Mouse (Mus musculus): ENCODE measurements at regions not wholly inside any gene's neighbourhood (a gene's known extent, or its start where the extent isn't known, plus 50 kb on each side); places are given as distances from the start of the nearest gene placed in this dataset.

GRCm38 (mm10) chr7:58151713-58152112 lies 504.3 kb upstream of the Atp10a start:
- Histone ChIP-seq H3K9me3 (ENCODE audit: control insufficient read depth, low read length) (no peaks in the 10 kb centered on the region), H3K4me3 (replicated peaks; ENCODE audit: low read depth, low read length) (no peak overlapping the region), H3K36me3 (ENCODE audit: control insufficient read depth, insufficient read depth, low read length) (no peaks in the 10 kb centered on the region), H3K4me2 (ENCODE audit: low read length) (no peak overlapping the region), H3K9ac (replicated peaks; ENCODE audit: low read length) (no peak overlapping the region), H3K27ac (replicated peaks; ENCODE audit: low read depth, low read length) (no peak overlapping the region), H3K4me1 (ENCODE audit: control insufficient read depth, insufficient read depth, low read length) (no peaks in the 10 kb centered on the region), H3K27me3 (ENCODE audit: control insufficient read depth, insufficient read depth, low read length) (no peaks in the 10 kb centered on the region)
- no peak for ATAC-seq (ENCODE audit: low FRiP score, low TSS enrichment)
- no peak for DNase-seq
- WGBS: 63% methylated on average over 3 of the region's 3 CpGs

DNA sequence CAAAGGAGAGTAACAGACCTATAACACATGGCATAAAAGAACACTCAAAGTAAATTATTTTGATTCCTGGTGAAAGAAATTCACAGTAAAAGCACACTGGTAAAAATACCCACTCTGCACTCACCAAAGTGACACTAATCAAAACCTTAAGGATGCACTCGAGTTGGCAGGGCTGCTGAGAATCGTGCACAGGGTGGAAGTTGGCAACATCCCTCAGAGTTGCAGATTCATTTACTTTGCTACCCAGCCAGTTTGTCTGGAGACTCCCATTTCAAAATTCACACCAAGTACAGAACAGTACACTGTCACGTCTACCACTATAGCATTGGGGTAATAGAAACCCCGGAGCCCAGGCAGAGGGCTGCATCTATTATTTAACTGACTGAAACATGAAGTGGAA lies 471.1 kb upstream of the Atp10a start:
- Histone ChIP-seq H3K4me2 (ENCODE audit: low read length) (no peak overlapping the region), H3K36me3 (ENCODE audit: control insufficient read depth, insufficient read depth, low read length) (no peaks in the 10 kb centered on the region), H3K9me3 (ENCODE audit: control insufficient read depth, low read length) (no peaks in the 10 kb centered on the region), H3K27me3 (ENCODE audit: control insufficient read depth, insufficient read depth, low read length) (no peaks in the 10 kb centered on the region), H3K9ac (replicated peaks; ENCODE audit: low read length) (no peak overlapping the region), H3K27ac (replicated peaks; ENCODE audit: low read depth, low read length) (no peak overlapping the region), H3K4me3 (replicated peaks; ENCODE audit: low read depth, low read length) (no peak overlapping the region), H3K4me1 (ENCODE audit: control insufficient read depth, insufficient read depth, low read length) (0 out of 2 replicates have a peak, but pooled peaks cover 2% of the 10 kb centered on the region)
- no peak for ATAC-seq (ENCODE audit: low FRiP score, low TSS enrichment)
- WGBS: 81% methylated on average over 4 of the region's 4 CpGs
- DNase-seq: no peak

DNA sequence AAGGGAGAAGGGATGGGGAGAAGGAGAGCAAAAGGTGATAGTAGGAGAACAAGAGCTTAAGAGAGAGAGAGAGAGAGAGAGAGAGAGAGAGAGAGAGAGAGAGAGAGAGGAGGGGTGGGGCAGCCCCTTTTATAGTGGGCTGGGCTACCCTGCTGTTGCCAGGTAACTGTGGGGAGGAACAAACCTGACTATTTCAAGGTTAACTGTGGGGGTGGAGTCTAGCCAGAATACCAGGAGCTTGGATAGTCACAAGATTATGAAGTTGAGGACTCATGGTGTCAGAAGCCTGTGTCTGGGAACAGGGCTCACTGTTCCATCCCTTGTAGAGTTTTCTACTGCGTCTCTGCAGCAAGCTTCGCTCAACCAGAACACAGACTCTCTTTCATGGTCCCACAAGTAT lies 438.2 kb upstream of the Atp10a start:
- WGBS: 91% methylated on average over 2 of the region's 2 CpGs

DNA sequence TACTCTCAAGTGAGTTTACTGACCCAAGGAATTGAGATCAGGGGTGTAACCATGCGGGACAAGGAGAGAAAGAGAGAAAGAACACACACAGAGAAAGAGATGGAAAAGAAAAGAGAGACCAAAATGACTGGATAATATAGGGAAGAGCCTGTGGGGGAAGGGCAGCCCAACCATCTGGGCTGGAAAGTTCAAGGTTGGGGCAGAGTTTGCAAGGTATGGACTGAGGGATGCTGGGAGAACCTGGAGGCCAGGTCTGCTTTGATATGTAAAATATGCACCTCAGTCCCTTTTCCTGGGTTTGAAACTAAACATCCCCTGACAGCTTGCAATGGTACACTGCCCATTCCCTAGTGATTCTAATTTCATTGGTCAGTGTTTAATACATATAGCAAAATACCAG lies 431.2 kb upstream of the Atp10a start:
- Histone ChIP-seq H3K27ac (replicated peaks; ENCODE audit: low read depth, low read length) (no peak overlapping the region), H3K9me3 (ENCODE audit: control insufficient read depth, low read length) (no peaks in the 10 kb centered on the region), H3K27me3 (ENCODE audit: control insufficient read depth, insufficient read depth, low read length) (no peaks in the 10 kb centered on the region), H3K9ac (replicated peaks; ENCODE audit: low read length) (no peak overlapping the region), H3K4me3 (replicated peaks; ENCODE audit: low read depth, low read length) (no peak overlapping the region), H3K4me1 (ENCODE audit: control insufficient read depth, insufficient read depth, low read length) (no peaks in the 10 kb centered on the region), H3K4me2 (ENCODE audit: low read length) (no peak overlapping the region), H3K36me3 (ENCODE audit: control insufficient read depth, insufficient read depth, low read length) (no peaks in the 10 kb centered on the region)
- DNase-seq (no peak), ATAC-seq (ENCODE audit: low FRiP score, low TSS enrichment) (no peak)
- 17% methylated on average over 1 of the region's 1 CpGs for WGBS

More for the DNA sequence above, 438.2 kb upstream of the Atp10a start:
- Histone ChIP-seq H3K4me2 (ENCODE audit: low read length) (no peak overlapping the region), H3K27ac (replicated peaks; ENCODE audit: low read depth, low read length) (no peak overlapping the region), H3K9ac (replicated peaks; ENCODE audit: low read length) (no peak overlapping the region), H3K4me1 (ENCODE audit: control insufficient read depth, insufficient read depth, low read length) (no peaks in the 10 kb centered on the region), H3K9me3 (ENCODE audit: control insufficient read depth, low read length) (no peaks in the 10 kb centered on the region), H3K4me3 (replicated peaks; ENCODE audit: low read depth, low read length) (no peak overlapping the region), H3K36me3 (ENCODE audit: control insufficient read depth, insufficient read depth, low read length) (no peaks in the 10 kb centered on the region), H3K27me3 (ENCODE audit: control insufficient read depth, insufficient read depth, low read length) (no peaks in the 10 kb centered on the region)
- DNase-seq: no peak
- ATAC-seq (ENCODE audit: low FRiP score, low TSS enrichment): no peak

DNA sequence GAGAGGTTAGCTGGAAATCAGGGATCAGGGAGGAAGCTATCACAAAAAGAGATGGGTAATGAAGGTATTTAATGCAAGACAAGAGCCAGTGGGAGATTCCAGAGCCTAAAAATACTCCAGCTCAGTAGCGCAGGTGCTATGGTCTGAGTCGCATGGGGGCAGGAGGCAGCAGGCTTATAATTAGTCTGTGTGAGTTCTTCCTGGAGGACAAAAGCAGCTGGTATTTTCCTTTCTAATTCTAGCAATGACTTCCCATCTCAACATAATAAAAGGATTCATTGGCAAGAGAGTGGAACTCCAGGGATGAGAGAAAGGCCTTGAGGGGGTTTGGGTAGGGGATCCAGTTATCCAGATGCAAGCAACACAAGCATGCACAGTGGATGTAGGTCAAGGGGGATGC lies 430.3 kb upstream of the Atp10a start:
- no peak overlapping the region for H3K4me2 ChIP-seq (ENCODE audit: low read length)
- H3K27ac ChIP-seq (replicated peaks; ENCODE audit: low read depth, low read length): no peak overlapping the region
- H3K4me1 ChIP-seq (ENCODE audit: control insufficient read depth, insufficient read depth, low read length): no peaks in the 10 kb centered on the region
- 50% methylated on average over 2 of the region's 2 CpGs for WGBS
- H3K4me3 ChIP-seq (replicated peaks; ENCODE audit: low read depth, low read length): no peak overlapping the region
- no peaks in the 10 kb centered on the region for H3K27me3 ChIP-seq (ENCODE audit: control insufficient read depth, insufficient read depth, low read length)
- no peak overlapping the region for H3K9ac ChIP-seq (replicated peaks; ENCODE audit: low read length)
- H3K9me3 ChIP-seq (ENCODE audit: control insufficient read depth, low read length): no peaks in the 10 kb centered on the region
- no peaks in the 10 kb centered on the region for H3K36me3 ChIP-seq (ENCODE audit: control insufficient read depth, insufficient read depth, low read length)
- ATAC-seq (ENCODE audit: low FRiP score, low TSS enrichment) (no peak), DNase-seq (no peak)

- no peaks in the 10 kb centered on the region for H3K9me3 ChIP-seq (ENCODE audit: control insufficient read depth, low read length)
- H3K27me3 ChIP-seq (ENCODE audit: control insufficient read depth, insufficient read depth, low read length): no peaks in the 10 kb centered on the region
- no peak overlapping the region for H3K9ac ChIP-seq (replicated peaks; ENCODE audit: low read length)
- H3K4me2 ChIP-seq (ENCODE audit: low read length): no peak overlapping the region
- no peaks in the 10 kb centered on the region for H3K36me3 ChIP-seq (ENCODE audit: control insufficient read depth, insufficient read depth, low read length)
- no peak overlapping the region for H3K4me3 ChIP-seq (replicated peaks; ENCODE audit: low read depth, low read length)
- WGBS: 68% methylated on average over 3 of the region's 3 CpGs
- DNase-seq (no peak), ATAC-seq (ENCODE audit: low FRiP score, low TSS enrichment) (no peak)
- H3K4me1 ChIP-seq (ENCODE audit: control insufficient read depth, insufficient read depth, low read length): no peaks in the 10 kb centered on the region
- H3K27ac ChIP-seq (replicated peaks; ENCODE audit: low read depth, low read length): no peak overlapping the region
Observed at GRCm38 (mm10) chr7:58230162-58230681, 425.7 kb upstream of the Atp10a start.

DNA sequence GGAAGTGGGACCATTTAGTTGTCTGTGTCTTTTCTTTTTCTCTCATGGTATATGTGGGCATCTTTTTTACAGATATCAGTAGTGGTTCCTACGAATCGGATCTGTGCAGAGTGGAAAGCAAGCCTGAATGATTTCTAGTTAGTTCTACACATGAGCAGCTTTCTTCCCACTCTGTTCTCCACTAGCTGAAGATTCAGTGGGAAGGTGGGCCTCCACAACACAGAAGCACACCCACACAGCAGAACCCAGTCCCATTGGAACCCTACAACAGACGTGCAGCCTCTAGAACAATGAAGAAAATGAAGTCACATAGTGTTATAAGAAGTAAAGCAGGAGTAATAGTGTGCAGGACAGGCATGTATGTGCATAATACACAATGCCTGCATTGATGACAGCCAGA lies 425.0 kb upstream of the Atp10a start:
- ATAC-seq (ENCODE audit: low FRiP score, low TSS enrichment) (no peak), DNase-seq (no peak)
- WGBS: 93% methylated on average over 3 of the region's 3 CpGs
- Histone ChIP-seq H3K4me2 (ENCODE audit: low read length) (no peak overlapping the region), H3K4me3 (replicated peaks; ENCODE audit: low read depth, low read length) (no peak overlapping the region), H3K9me3 (ENCODE audit: control insufficient read depth, low read length) (no peaks in the 10 kb centered on the region), H3K27me3 (ENCODE audit: control insufficient read depth, insufficient read depth, low read length) (no peaks in the 10 kb centered on the region), H3K4me1 (ENCODE audit: control insufficient read depth, insufficient read depth, low read length) (no peaks in the 10 kb centered on the region), H3K27ac (replicated peaks; ENCODE audit: low read depth, low read length) (no peak overlapping the region), H3K9ac (replicated peaks; ENCODE audit: low read length) (no peak overlapping the region), H3K36me3 (ENCODE audit: control insufficient read depth, insufficient read depth, low read length) (no peaks in the 10 kb centered on the region)

GRCm38 (mm10) chr7:58247261-58247660 lies 408.7 kb upstream of the Atp10a start:
- ATAC-seq (ENCODE audit: low FRiP score, low TSS enrichment) (no peak), DNase-seq (peak; percentile 4)
- Histone ChIP-seq H3K27ac (replicated peaks; ENCODE audit: low read depth, low read length) (no peak overlapping the region), H3K9ac (replicated peaks; ENCODE audit: low read length) (no peak overlapping the region), H3K9me3 (ENCODE audit: control insufficient read depth, low read length) (no peaks in the 10 kb centered on the region), H3K4me3 (replicated peaks; ENCODE audit: low read depth, low read length) (no peak overlapping the region), H3K4me1 (ENCODE audit: control insufficient read depth, insufficient read depth, low read length) (no peaks in the 10 kb centered on the region), H3K27me3 (ENCODE audit: control insufficient read depth, insufficient read depth, low read length) (no peaks in the 10 kb centered on the region), H3K4me2 (ENCODE audit: low read length) (no peak overlapping the region), H3K36me3 (ENCODE audit: control insufficient read depth, insufficient read depth, low read length) (no peaks in the 10 kb centered on the region)
- 64% methylated on average over 3 of the region's 3 CpGs for WGBS
